Mouse (Mus musculus): ENCODE results near the gene Clgn. TPM values are rescaled to one million over a fixed set of nuclear protein-coding genes. Genes with fewer than 3 reads are reported as not detected.
A peak's percentile ranks its signal among the peaks of the same experiment; 100 is the strongest.

Clgn gene
- polyA plus RNA-seq, 1 experiment from 2014 or later = 4.6 TPM

- 77% methylated on average over 1 of the region's 1 CpGs for WGBS
- no peaks in the 10 kb centered on the region for H3K36me3 ChIP-seq (replicated peaks; ENCODE audit: control insufficient read depth, insufficient read depth, low read depth, low read length)
- H3K9ac ChIP-seq (replicated peaks; ENCODE audit: low read length) = no peak overlapping the region
- no peak overlapping the region for H3K27ac ChIP-seq (replicated peaks; ENCODE audit: low read depth, low read length)
- no peak overlapping the region for H3K4me3 ChIP-seq (ENCODE audit: low read depth, low read length)
- H3K4me1 ChIP-seq (ENCODE audit: control insufficient read depth, insufficient read depth, low read length) = no peaks in the 10 kb centered on the region
- no peaks in the 10 kb centered on the region for H3K9me3 ChIP-seq (replicated peaks; ENCODE audit: control insufficient read depth, low read length)
- no peak for ATAC-seq (replicated peaks; ENCODE audit: insufficient number of reproducible peaks, low FRiP score, low TSS enrichment, low read depth)
- peak; percentile 64 for DNase-seq (ENCODE audit: low spot score)
- no peak overlapping the region for H3K4me2 ChIP-seq (ENCODE audit: low read depth, low read length)
- no peaks in the 10 kb centered on the region for H3K27me3 ChIP-seq (ENCODE audit: control insufficient read depth, insufficient read depth, low read length)
These were observed 60.3 kb downstream of the Clgn start for GRCm38 (mm10) chr8:83449960-83450359.

- 31% methylated on average over 3 of the region's 3 CpGs for WGBS
- DNase-seq (ENCODE audit: low spot score) = peak; percentile 78
These were observed 61.4 kb downstream of the Clgn start for GRCm38 (mm10) chr8:83451056-83451455.

DNA sequence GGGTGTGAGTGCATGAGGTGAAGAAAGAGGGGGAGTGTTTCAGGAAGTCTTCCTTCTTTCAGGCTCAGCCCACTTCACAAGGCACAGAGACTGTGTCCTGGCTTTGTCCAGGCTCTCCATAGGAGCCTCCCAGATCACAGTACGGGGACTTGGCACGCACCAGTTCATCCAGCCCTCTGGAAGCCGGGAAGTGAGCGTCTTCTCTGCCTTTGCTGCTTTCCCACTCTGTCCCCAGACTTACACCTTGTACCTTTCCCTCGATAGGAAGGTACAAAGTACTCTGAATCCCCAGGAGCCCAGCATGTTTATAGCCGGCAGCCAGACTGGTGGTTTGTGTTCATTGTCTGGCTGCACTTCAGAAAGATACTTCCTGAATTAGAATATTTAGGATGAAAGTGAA lies 67.5 kb downstream of the Clgn start:
- Histone ChIP-seq H3K9ac (replicated peaks; ENCODE audit: low read length) (no peak overlapping the region), H3K27me3 (ENCODE audit: control insufficient read depth, insufficient read depth, low read length) (no peaks in the 10 kb centered on the region), H3K36me3 (replicated peaks; ENCODE audit: control insufficient read depth, insufficient read depth, low read depth, low read length) (no peaks in the 10 kb centered on the region), H3K4me1 (ENCODE audit: control insufficient read depth, insufficient read depth, low read length) (no peaks in the 10 kb centered on the region), H3K27ac (replicated peaks; ENCODE audit: low read depth, low read length) (no peak overlapping the region), H3K4me3 (ENCODE audit: low read depth, low read length) (no peak overlapping the region), H3K4me2 (ENCODE audit: low read depth, low read length) (no peak overlapping the region), H3K9me3 (replicated peaks; ENCODE audit: control insufficient read depth, low read length) (no peaks in the 10 kb centered on the region)
- ATAC-seq (replicated peaks; ENCODE audit: insufficient number of reproducible peaks, low FRiP score, low TSS enrichment, low read depth) (no peak), DNase-seq (ENCODE audit: low spot score) (no peak)
- 62% methylated on average over 6 of the region's 6 CpGs for WGBS

More at GRCm38 (mm10) chr8:83451056-83451455, 61.4 kb downstream of the Clgn start:
- ATAC-seq (replicated peaks; ENCODE audit: insufficient number of reproducible peaks, low FRiP score, low TSS enrichment, low read depth) = no peak
- Histone ChIP-seq H3K27ac (replicated peaks; ENCODE audit: low read depth, low read length) (no peak overlapping the region), H3K9me3 (replicated peaks; ENCODE audit: control insufficient read depth, low read length) (no peaks in the 10 kb centered on the region), H3K4me2 (ENCODE audit: low read depth, low read length) (no peak overlapping the region), H3K36me3 (replicated peaks; ENCODE audit: control insufficient read depth, insufficient read depth, low read depth, low read length) (no peaks in the 10 kb centered on the region), H3K27me3 (ENCODE audit: control insufficient read depth, insufficient read depth, low read length) (no peaks in the 10 kb centered on the region), H3K4me3 (ENCODE audit: low read depth, low read length) (no peak overlapping the region), H3K4me1 (ENCODE audit: control insufficient read depth, insufficient read depth, low read length) (no peaks in the 10 kb centered on the region), H3K9ac (replicated peaks; ENCODE audit: low read length) (no peak overlapping the region)

DNA sequence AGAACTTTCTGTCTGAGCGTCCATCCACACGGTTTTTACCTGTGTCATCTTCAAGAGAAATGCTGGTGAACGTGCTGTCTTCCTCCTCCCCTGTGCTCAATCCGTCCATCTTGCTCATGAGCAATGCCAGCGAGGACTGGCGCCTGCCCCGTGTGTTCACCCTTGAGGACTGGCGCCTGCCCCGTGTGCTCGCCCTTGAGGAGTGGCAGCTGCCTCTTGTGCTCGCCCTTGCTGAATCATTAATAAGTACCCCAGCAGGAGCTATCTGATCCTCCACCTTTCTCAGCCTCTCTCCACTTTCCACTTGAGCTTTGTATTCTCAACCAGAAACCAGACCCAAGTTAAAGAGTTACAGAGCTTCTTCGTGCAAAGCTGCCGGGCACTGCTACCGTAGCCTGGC lies 68.6 kb downstream of the Clgn start, which contains the start of gene Scoc:
Gene Scoc, minus strand, starts transcription at position 170 of the 400 bp plus-strand sequence.
- Histone ChIP-seq H3K4me2 (ENCODE audit: low read depth, low read length) (no peak within 1 kb of the TSS), H3K4me1 (ENCODE audit: control insufficient read depth, insufficient read depth, low read length) (no peaks in the 10 kb centered on the region), H3K4me3 (ENCODE audit: low read depth, low read length) (no peak within 1 kb of the TSS), H3K36me3 (replicated peaks; ENCODE audit: control insufficient read depth, insufficient read depth, low read depth, low read length) (no peaks in the 10 kb centered on the region), H3K9me3 (replicated peaks; ENCODE audit: control insufficient read depth, low read length) (no peaks in the 10 kb centered on the region), H3K9ac (replicated peaks; ENCODE audit: low read length) (no peak within 1 kb of the TSS), H3K27me3 (ENCODE audit: control insufficient read depth, insufficient read depth, low read length) (no peaks in the 10 kb centered on the region), H3K27ac (replicated peaks; ENCODE audit: low read depth, low read length) (no peak within 1 kb of the TSS)
- DNase-seq (ENCODE audit: low spot score) (no peak), ATAC-seq (replicated peaks; ENCODE audit: insufficient number of reproducible peaks, low FRiP score, low TSS enrichment, low read depth) (no peak)
- 84% methylated on average over 14 of the region's 14 CpGs for WGBS

DNA sequence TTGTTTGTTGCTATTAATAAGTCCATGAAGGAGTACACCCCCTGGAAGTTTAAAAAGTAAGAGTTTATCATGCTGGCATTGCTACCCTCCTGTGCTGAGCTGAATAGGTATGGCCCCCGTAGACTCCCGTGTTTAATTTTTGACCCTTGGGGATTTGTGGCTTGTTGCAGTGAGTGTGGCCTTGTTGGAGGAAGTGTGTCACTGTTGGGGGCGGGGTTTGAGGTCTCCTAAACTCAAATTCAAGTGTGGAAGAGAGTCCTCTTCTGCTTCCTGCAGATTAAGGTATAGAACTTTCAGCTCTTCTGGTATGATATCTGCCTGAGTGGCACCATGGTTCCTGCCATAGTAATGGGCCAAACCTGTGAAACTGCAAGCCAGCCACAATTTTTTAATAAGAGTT lies 69.9 kb downstream of the Clgn start:
- H3K4me2 ChIP-seq (ENCODE audit: low read depth, low read length) = no peak overlapping the region
- no peak overlapping the region for H3K9ac ChIP-seq (replicated peaks; ENCODE audit: low read length)
- H3K9me3 ChIP-seq (replicated peaks; ENCODE audit: control insufficient read depth, low read length) = no peaks in the 10 kb centered on the region
- no peaks in the 10 kb centered on the region for H3K36me3 ChIP-seq (replicated peaks; ENCODE audit: control insufficient read depth, insufficient read depth, low read depth, low read length)
- WGBS = 76% methylated on average over 3 of the region's 3 CpGs
- no peaks in the 10 kb centered on the region for H3K27me3 ChIP-seq (ENCODE audit: control insufficient read depth, insufficient read depth, low read length)
- ATAC-seq (replicated peaks; ENCODE audit: insufficient number of reproducible peaks, low FRiP score, low TSS enrichment, low read depth) (no peak), DNase-seq (ENCODE audit: low spot score) (no peak)
- no peaks in the 10 kb centered on the region for H3K4me1 ChIP-seq (ENCODE audit: control insufficient read depth, insufficient read depth, low read length)
- H3K27ac ChIP-seq (replicated peaks; ENCODE audit: low read depth, low read length) = no peak overlapping the region
- no peak overlapping the region for H3K4me3 ChIP-seq (ENCODE audit: low read depth, low read length)

Other genes with a start within 250 kb of the Clgn start
- 6.4 and 7.1 TPM in 2 replicates for gene Tbc1d9, start 224.5 kb upstream of the Clgn start, polyA plus RNA-seq (2014; fragmentation: Nextera tagmentation; extraction: Ambion mirVana)
- 2.7 and 3.5 TPM in 2 replicates for gene Gm10645, start 223.7 kb upstream of the Clgn start, polyA plus RNA-seq (2014; fragmentation: Nextera tagmentation; extraction: Ambion mirVana)
- not detected in 2 replicates for gene Ucp1, start 99.5 kb upstream of the Clgn start, polyA plus RNA-seq (2014; fragmentation: Nextera tagmentation; extraction: Ambion mirVana)
- 28.3 and 36.1 TPM in 2 replicates for gene Elmod2, start 57.4 kb upstream of the Clgn start, polyA plus RNA-seq (2014; fragmentation: Nextera tagmentation; extraction: Ambion mirVana)
- not detected in 2 replicates for gene Mgat4d, start 41.4 kb upstream of the Clgn start, polyA plus RNA-seq (2014; fragmentation: Nextera tagmentation; extraction: Ambion mirVana)
- 137 and 163 TPM in 2 replicates for gene Scoc, start 68.5 kb downstream of the Clgn start, polyA plus RNA-seq (2014; fragmentation: Nextera tagmentation; extraction: Ambion mirVana)
- not detected in 2 replicates for gene Olfr370, start 145.9 kb downstream of the Clgn start, polyA plus RNA-seq (2014; fragmentation: Nextera tagmentation; extraction: Ambion mirVana)
- 327 and 351 TPM in 2 replicates for gene Ndufb7, start 176.8 kb downstream of the Clgn start, polyA plus RNA-seq (2014; fragmentation: Nextera tagmentation; extraction: Ambion mirVana)
- 667 and 692 TPM in 2 replicates for gene Tecr, start 218.1 kb downstream of the Clgn start, polyA plus RNA-seq (2014; fragmentation: Nextera tagmentation; extraction: Ambion mirVana)
- gene Dnajb1, start 218.3 kb downstream of the Clgn start, polyA plus RNA-seq (2014; fragmentation: Nextera tagmentation; extraction: Ambion mirVana) = 54.4 and 61.4 TPM in 2 replicates

Data from embryonic facial prominence, embryonic 11.5 days (tissue).